Mouse (Mus musculus) megakaryocyte-erythroid progenitor cell, adult 5 weeks (primary cell): ENCODE measurements around the gene Csrnp2. TPM values are rescaled to one million over a fixed set of nuclear protein-coding genes. Genes with fewer than 3 reads are reported as not detected.

ENCODE experiments used
- polyA plus RNA-seq: library from polyadenylated mRNA; stranded (reverse); fragments of >175 nt; gene quantifications from 2 replicates; pipeline ENCODE4 v1.2.3, GENCODE M21; 2012

Csrnp2 gene
- 1.3 TPM in 2 replicates for polyA plus RNA-seq

DNA sequence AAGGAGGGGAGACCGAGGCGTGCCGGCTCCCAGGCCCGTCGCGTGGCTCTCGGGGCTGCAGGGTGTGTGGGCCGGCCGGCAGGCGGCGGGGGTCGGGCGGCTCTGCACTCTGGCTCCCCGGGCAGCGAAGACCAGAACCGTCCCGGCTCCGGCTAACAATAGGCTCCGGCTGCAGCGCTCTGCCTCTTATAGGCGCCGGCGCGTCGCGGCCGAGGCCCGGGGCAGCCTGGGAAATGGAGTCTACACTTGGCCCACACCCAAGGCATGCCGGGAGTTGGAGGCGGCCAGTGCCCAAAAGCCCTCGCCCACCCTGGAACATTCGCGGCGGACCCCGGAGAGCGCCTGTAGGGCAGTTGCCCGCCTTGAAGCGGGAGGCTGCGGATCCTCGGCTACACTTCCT lies at the start of gene Csrnp2:
Gene Csrnp2 (minus strand): TSS at position 387 of the 400 bp plus-strand sequence.

DNA sequence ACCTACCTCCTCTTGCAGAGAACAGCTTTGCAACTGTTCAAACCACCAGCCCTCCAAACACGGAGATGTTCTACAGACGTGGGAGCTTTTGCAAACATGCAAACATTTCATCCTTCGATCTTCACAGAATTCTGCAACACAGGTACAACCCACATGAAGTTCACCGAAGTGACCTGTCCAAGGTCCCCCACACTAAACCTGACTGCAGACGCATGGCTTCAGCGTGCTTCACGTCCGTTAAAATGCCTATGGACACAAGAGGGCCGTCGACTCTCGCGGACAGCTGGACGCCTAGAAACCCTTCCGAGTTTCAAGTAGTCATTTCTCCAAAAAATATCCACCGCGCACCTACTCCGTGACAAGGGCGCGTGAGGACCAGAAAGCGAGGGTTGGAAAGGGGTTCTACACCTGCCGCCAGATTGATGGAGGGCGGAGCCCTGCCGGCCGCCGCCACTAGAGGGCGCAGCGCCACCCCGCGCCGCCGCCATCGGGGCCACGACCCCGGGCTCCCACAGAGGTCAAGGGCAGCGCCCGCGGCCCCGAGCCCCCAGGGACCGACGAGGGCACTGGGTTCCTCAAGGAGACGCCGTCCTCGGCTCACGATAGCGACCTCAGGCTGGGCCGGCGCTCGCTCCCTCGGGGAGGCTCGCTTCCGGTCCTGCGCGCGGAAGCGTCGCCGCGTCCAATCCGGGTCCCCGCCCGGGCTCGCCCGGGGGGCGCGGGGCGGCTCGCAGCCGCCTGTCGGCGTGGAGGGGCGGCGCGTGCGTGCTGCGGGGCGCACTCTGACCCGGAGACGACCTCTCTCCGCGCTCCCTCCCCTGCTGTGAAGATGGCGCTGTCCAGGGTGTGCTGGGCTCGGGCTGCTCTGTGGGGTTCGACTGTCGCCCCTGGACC lies 26.7 kb downstream of the Csrnp2 start, which contains the start of gene Letmd1:
Gene Letmd1 (plus strand): TSS at position 729 of the 894 bp plus-strand sequence.

Other genes starting within 250 kb of the Csrnp2 start
- gene Tmprss12, start 214.7 kb downstream of the Csrnp2 start, polyA plus RNA-seq = not detected in 2 replicates
- 66.1 and 85.3 TPM in 2 replicates for gene Mettl7a1, start 191.3 kb downstream of the Csrnp2 start, polyA plus RNA-seq
- not detected in 2 replicates for gene Mettl7a3, start 160.6 kb downstream of the Csrnp2 start, polyA plus RNA-seq
- not detected in 2 replicates for gene Methig1, start 142.3 kb downstream of the Csrnp2 start, polyA plus RNA-seq
- not detected in 2 replicates for gene Mettl7a2, start 142.3 kb downstream of the Csrnp2 start, polyA plus RNA-seq
- not detected in 2 replicates for gene Higd1c, start 130.9 kb downstream of the Csrnp2 start, polyA plus RNA-seq
- gene Gm5475, start 73.3 kb downstream of the Csrnp2 start, polyA plus RNA-seq = 0.02 TPM in 1 of 2 replicates, not detected in the other
- gene Slc11a2, start 70.4 kb downstream of the Csrnp2 start, polyA plus RNA-seq = 2.4 and 3.1 TPM in 2 replicates
- 58.4 and 60.8 TPM in 2 replicates for gene Letmd1, start 26.5 kb downstream of the Csrnp2 start, polyA plus RNA-seq
- gene Tfcp2, start 56.5 kb upstream of the Csrnp2 start, polyA plus RNA-seq = 2.9 and 5.3 TPM in 2 replicates
- gene Pou6f1, start 104.5 kb upstream of the Csrnp2 start, polyA plus RNA-seq = 3.2 and 5.3 TPM in 2 replicates
- 82.8 and 92.2 TPM in 2 replicates for gene Dazap2, start 119.9 kb upstream of the Csrnp2 start, polyA plus RNA-seq
- gene Smagp, start 141.5 kb upstream of the Csrnp2 start, polyA plus RNA-seq = 7.6 and 9.8 TPM in 2 replicates
- 205 and 262 TPM in 2 replicates for gene Bin2, start 174.1 kb upstream of the Csrnp2 start, polyA plus RNA-seq
- gene Cela1, start 192.4 kb upstream of the Csrnp2 start, polyA plus RNA-seq = 3.0 and 5.5 TPM in 2 replicates
- 24.0 and 36.7 TPM in 2 replicates for gene Galnt6, start 233.9 kb upstream of the Csrnp2 start, polyA plus RNA-seq